Mouse (Mus musculus) adrenal gland (tissue): Measurements from ENCODE around the gene Mpv17l2.

Experiments
- intact Hi-C: fragments of 180-260 bp; cut with DNase I; formaldehyde crosslinking; loops from one replicate; pipeline ENCODE4 v1.15.1; 2025
- long read RNA-seq, 2 experiments: library from polyadenylated mRNA; unstranded; transcript quantifications; one replicate each; pipeline ENCODE4 v2.0.0; 2020; ENCODE audit warnings: borderline replicate concordance in 1 of 2; ENCODE audit not compliant: insufficient replicate concordance in 1 of 2

Mpv17l2 gene
- long read RNA-seq, experiment 1, transcript Mpv17l2-201 (5 exons, 980 nt), result major isoform, 138 of 159 reads
- long read RNA-seq, experiment 1, partial matches to known transcripts, result 2 of 159 reads
- long read RNA-seq, experiment 1, other reads (novel, unspliced or antisense), result 18 of 159 reads
- long read RNA-seq, experiment 2, transcript Mpv17l2-201 (5 exons, 980 nt), result major isoform, 117 of 141 reads
- long read RNA-seq, experiment 2, partial matches to known transcripts, result 4 of 141 reads
- long read RNA-seq, experiment 2, other reads (novel, unspliced or antisense), result 16 of 141 reads

- intact Hi-C loops, result no loop called here
Observed at GRCm38 (mm10) chr8:70760775-70761406, at the start of gene Mpv17l2. Gene Mpv17l2, minus strand, starts transcription at chr8:70760946.

GRCm38 (mm10) chr8:70808955-70809701, 48.4 kb upstream of the Mpv17l2 start:
- intact Hi-C loops, result no loop called here

GRCm38 (mm10) chr8:70808239-70808638, 47.5 kb upstream of the Mpv17l2 start, which contains the start of gene Il12rb1:
Gene Il12rb1, plus strand, starts transcription at chr8:70808449.
- intact Hi-C loops, result no loop called here

GRCm38 (mm10) chr8:70807304-70807703, 46.6 kb upstream of the Mpv17l2 start:
- intact Hi-C loops, result no loop called here

GRCm38 (mm10) chr8:70806541-70806940, 45.8 kb upstream of the Mpv17l2 start:
- intact Hi-C loops, result no loop called here

GRCm38 (mm10) chr8:70804481-70805206, 43.9 kb upstream of the Mpv17l2 start, which contains the start of gene Mast3:
Gene Mast3, minus strand, starts transcription at chr8:70805054.
- intact Hi-C loops, result no loop called here

GRCm38 (mm10) chr8:70803761-70804480, 43.2 kb upstream of the Mpv17l2 start:
- intact Hi-C loops, result no loop called here

- intact Hi-C loops, result no loop called here
Observed at GRCm38 (mm10) chr8:70802786-70803510, 42.2 kb upstream of the Mpv17l2 start.

- intact Hi-C loops, result no loop called here
Observed at GRCm38 (mm10) chr8:70801830-70802229, 41.1 kb upstream of the Mpv17l2 start.

- intact Hi-C loops, result no loop called here
Observed at GRCm38 (mm10) chr8:70801156-70801555, 40.4 kb upstream of the Mpv17l2 start.

GRCm38 (mm10) chr8:70800648-70801047, 39.9 kb upstream of the Mpv17l2 start:
- intact Hi-C loops, result no loop called here

- intact Hi-C loops, result no loop called here
Observed at GRCm38 (mm10) chr8:70798281-70798680, 37.5 kb upstream of the Mpv17l2 start.

- intact Hi-C loops, result no loop called here
Observed at GRCm38 (mm10) chr8:70797081-70798070, 36.6 kb upstream of the Mpv17l2 start.

- intact Hi-C loops, result no loop called here
Observed at GRCm38 (mm10) chr8:70796403-70797080, 35.8 kb upstream of the Mpv17l2 start.

- intact Hi-C loops, result no loop called here
Observed at GRCm38 (mm10) chr8:70795370-70795769, 34.6 kb upstream of the Mpv17l2 start.

- intact Hi-C loops, result no loop called here
Observed at GRCm38 (mm10) chr8:70794215-70794614, 33.5 kb upstream of the Mpv17l2 start.

GRCm38 (mm10) chr8:70792700-70793099, 32.0 kb upstream of the Mpv17l2 start:
- intact Hi-C loops, result no loop called here
